Mouse (Mus musculus) hindbrain, embryonic 12.5 days (tissue): ENCODE measurements around the gene Ntrk3. TPM values are rescaled to one million over a fixed set of nuclear protein-coding genes. Genes with fewer than 3 reads are reported as not detected.

ENCODE experiments used
- ATAC-seq: fragments of 200-750 bp; cut with Nextera tagmentation; 2 replicates; pipeline ENCODE4 v1.8.0; 2017; ENCODE audit warnings: moderate TSS enrichment; ENCODE audit not compliant: low FRiP score
- H3K27ac ChIP-seq: fragments of 300-500 bp; sonication (generic); 2 replicates; pipeline ENCODE4 v1.5.1; 2016; ENCODE audit warnings: mild to moderate bottlenecking
- H3K27me3 ChIP-seq: fragments of 300-500 bp; sonication (generic); 2 replicates; pipeline ENCODE4 v1.6.1; 2016; ENCODE audit warnings: mild to moderate bottlenecking
- H3K36me3 ChIP-seq: fragments of 300-500 bp; sonication (generic); 2 replicates; pipeline ENCODE4 v1.6.1; 2016; ENCODE audit warnings: mild to moderate bottlenecking
- H3K4me1 ChIP-seq: fragments of 300-500 bp; sonication (generic); 2 replicates; pipeline ENCODE4 v1.6.1; 2016
- H3K4me2 ChIP-seq: fragments of 300-500 bp; sonication (generic); replicated peaks from 2 replicates; pipeline ENCODE4 v1.6.1; 2016; ENCODE audit warnings: mild to moderate bottlenecking
- H3K4me3 ChIP-seq: fragments of 300-500 bp; sonication (generic); 2 replicates; pipeline ENCODE4 v1.5.1; 2016; ENCODE audit warnings: mild to moderate bottlenecking
- H3K9ac ChIP-seq: fragments of 300-500 bp; sonication (generic); 2 replicates; pipeline ENCODE4 v1.6.1; 2016; ENCODE audit warnings: mild to moderate bottlenecking, moderate library complexity
- H3K9me3 ChIP-seq: fragments of 300-500 bp; sonication (generic); replicated peaks from 2 replicates; pipeline ENCODE4 v1.6.1; 2016; ENCODE audit warnings: mild to moderate bottlenecking
- WGBS: fragments of 180-500 bp; shearing (Covaris S2); methylation state at CpG from one replicate; pipeline ENCODE4 v1.1.7; 2016; 5-methylcytosine and 5-hydroxymethylcytosine counted together
- polyA plus RNA-seq: library from polyadenylated mRNA; unstranded; fragments of >200 nt; fragmentation: Nextera tagmentation; extraction: Ambion mirVana; gene quantifications from 2 replicates; pipeline ENCODE4 v1.2.1, GENCODE M21; 2016

Ntrk3 gene
- polyA plus RNA-seq, 1 experiment from 2014 or later: 9.9 TPM

DNA sequence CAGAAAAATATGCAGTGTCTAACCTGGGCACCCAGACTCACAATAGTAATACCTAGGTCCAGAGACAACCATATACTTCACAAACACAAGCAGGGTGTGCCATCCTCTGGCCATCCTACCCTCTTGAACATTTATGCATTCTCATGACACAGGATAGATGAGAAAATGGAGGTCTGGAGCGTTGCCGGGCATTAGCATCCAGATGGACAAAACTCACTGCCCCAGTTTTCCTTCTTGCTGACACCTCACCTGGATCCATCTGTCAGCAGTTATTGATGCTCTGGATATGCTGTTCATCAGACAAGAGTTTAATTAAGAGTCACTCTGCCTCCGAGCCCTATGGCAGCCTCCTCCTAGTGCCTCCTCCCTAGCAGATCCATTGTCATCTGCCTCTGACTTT, 254.1 kb downstream of the Ntrk3 start:
- Histone ChIP-seq H3K4me3 (no peak overlapping the region), H3K27me3 (no peaks in the 10 kb centered on the region), H3K4me2 (no peak overlapping the region), H3K27ac (no peak overlapping the region), H3K9ac (no peak overlapping the region), H3K9me3 (no peaks in the 10 kb centered on the region), H3K4me1 (no peaks in the 10 kb centered on the region; the same call in 1 of the 2 replicates), H3K36me3 (no peaks in the 10 kb centered on the region)
- ATAC-seq: no peak
- 76% methylated on average over 3 of the region's 3 CpGs for WGBS

DNA sequence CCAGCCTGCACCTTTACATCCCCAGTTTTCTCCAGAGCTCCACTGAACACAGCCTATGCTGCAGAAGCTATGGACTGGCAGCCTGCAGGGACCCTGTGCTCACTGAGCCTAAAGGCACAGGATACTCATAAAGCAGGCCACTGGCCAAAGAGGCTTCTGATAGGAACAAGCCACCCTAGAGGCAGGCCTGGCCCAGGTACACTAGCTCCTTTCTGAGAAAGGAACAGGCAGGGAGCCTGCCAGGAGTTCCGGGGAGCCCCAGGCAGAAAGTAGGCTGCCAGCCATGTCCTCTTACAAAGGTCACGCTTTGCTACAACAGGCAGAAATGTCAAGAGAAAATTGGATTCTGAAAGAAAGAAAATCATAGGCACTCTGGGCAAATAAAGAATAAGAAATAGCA, 254.8 kb downstream of the Ntrk3 start:
- Histone ChIP-seq H3K9me3 (no peaks in the 10 kb centered on the region), H3K27me3 (no peaks in the 10 kb centered on the region), H3K36me3 (no peaks in the 10 kb centered on the region), H3K27ac (no peak overlapping the region), H3K4me3 (no peak overlapping the region), H3K4me1 (no peaks in the 10 kb centered on the region; the same call in 1 of the 2 replicates), H3K4me2 (no peak overlapping the region), H3K9ac (no peak overlapping the region)
- 71% methylated on average over 2 of the region's 2 CpGs for WGBS
- no peak for ATAC-seq

DNA sequence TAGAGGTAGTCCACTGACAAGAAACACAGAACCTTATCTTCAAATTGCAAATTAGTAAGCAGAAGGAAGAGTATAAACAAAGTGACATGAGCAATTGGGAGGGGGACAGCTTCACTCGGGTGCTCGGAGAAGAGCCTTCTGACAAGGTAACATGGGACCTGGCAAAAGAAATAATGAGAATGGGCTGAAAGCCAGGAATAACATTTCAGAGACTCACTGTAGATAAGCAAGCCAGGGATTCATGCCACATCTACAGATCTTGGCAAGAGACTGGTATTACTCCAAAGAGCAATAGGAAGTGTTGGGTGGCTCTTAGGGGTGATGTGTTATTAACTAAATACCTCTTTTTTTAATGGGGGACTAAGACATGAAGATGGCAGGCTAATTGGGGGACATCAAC, 258.9 kb downstream of the Ntrk3 start:
- H3K4me3 ChIP-seq: no peak overlapping the region
- ATAC-seq: no peak
- H3K36me3 ChIP-seq: no peaks in the 10 kb centered on the region
- no peak overlapping the region for H3K27ac ChIP-seq
- H3K4me1 ChIP-seq: no peaks in the 10 kb centered on the region; the same call in 1 of the 2 replicates
- WGBS: 91% methylated on average over 2 of the region's 2 CpGs
- H3K27me3 ChIP-seq: no peaks in the 10 kb centered on the region
- no peak overlapping the region for H3K4me2 ChIP-seq
- H3K9me3 ChIP-seq: no peaks in the 10 kb centered on the region
- no peak overlapping the region for H3K9ac ChIP-seq

DNA sequence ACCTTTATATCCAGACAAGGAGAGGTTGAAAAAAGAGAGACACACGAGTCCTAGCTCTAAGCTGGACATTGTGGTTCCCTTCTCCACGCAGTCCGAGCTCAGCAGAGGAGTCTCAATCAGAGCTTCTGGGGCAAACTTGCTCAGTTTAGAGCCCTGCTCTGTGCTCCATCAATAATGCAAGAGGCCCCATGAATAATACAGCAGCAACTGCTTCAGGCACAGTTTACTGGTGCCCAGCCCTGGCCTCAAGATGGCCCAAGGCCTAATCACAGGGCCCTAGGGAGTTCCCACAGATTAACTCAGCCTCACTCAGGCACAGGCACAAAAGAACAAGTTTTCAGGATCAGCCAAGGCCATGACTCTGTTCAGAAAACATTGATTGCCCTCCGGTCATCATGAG, 266.1 kb downstream of the Ntrk3 start:
- no peak for ATAC-seq
- no peak overlapping the region for H3K4me2 ChIP-seq
- no peaks in the 10 kb centered on the region for H3K36me3 ChIP-seq
- no peaks in the 10 kb centered on the region for H3K27me3 ChIP-seq
- no peak overlapping the region for H3K27ac ChIP-seq
- no peak overlapping the region for H3K4me3 ChIP-seq
- H3K9me3 ChIP-seq: no peaks in the 10 kb centered on the region
- WGBS: 83% methylated on average over 4 of the region's 4 CpGs
- no peaks in the 10 kb centered on the region for H3K4me1 ChIP-seq
- H3K9ac ChIP-seq: no peak overlapping the region

DNA sequence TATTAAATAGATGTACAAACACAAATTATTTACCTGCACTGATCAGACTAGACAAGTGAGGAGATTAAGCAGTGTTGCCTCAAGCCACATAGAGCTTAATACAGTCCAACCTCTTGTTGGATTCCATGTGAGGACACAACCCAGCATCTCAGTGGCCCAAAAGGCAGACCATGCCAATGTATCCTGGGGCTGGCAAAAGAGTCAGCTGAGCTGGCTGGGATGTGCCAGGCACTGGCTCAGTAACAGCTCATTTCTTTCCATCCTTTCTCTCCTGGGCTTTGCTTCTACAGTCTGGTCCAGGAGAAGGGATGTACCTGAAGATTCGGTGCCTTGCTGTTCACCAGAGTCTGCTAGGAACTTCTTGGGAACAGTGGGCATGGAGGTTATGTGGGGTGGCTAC, 266.5 kb downstream of the Ntrk3 start:
- H3K9me3 ChIP-seq: no peaks in the 10 kb centered on the region
- no peaks in the 10 kb centered on the region for H3K27me3 ChIP-seq
- no peak overlapping the region for H3K4me3 ChIP-seq
- no peak overlapping the region for H3K27ac ChIP-seq
- WGBS: 97% methylated on average over 1 of the region's 1 CpGs
- H3K4me2 ChIP-seq: no peak overlapping the region
- ATAC-seq: no peak
- H3K4me1 ChIP-seq: no peaks in the 10 kb centered on the region
- H3K36me3 ChIP-seq: no peaks in the 10 kb centered on the region
- H3K9ac ChIP-seq: no peak overlapping the region

DNA sequence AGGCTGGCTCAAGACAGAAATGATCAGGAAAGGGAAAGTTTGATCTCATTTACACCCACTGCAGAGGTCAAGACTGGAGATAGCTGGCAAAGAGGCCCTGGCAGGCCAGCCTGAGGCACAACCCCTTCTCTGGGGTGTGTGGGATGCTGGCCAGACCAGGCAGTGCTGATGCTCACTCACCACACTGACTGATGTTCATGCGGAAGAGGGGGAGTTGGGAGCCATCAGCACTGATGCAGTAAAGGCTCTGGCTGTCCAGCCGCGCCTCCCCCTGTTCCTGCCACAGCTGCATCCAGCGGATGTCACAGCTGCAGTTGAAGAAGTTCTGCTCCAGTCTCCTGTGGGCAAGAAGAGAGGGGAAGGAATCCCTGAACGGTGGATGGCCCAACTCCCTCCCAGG, 275.2 kb downstream of the Ntrk3 start:
- Histone ChIP-seq H3K36me3 (0 out of 2 replicates have a peak, but pooled peaks cover 6% of the 10 kb centered on the region), H3K9ac (no peak overlapping the region), H3K9me3 (no peaks in the 10 kb centered on the region), H3K4me2 (no peak overlapping the region), H3K4me1 (no peaks in the 10 kb centered on the region), H3K27ac (no peak overlapping the region), H3K27me3 (no peaks in the 10 kb centered on the region), H3K4me3 (no peak overlapping the region)
- no peak for ATAC-seq
- 80% methylated on average over 5 of the region's 5 CpGs for WGBS

DNA sequence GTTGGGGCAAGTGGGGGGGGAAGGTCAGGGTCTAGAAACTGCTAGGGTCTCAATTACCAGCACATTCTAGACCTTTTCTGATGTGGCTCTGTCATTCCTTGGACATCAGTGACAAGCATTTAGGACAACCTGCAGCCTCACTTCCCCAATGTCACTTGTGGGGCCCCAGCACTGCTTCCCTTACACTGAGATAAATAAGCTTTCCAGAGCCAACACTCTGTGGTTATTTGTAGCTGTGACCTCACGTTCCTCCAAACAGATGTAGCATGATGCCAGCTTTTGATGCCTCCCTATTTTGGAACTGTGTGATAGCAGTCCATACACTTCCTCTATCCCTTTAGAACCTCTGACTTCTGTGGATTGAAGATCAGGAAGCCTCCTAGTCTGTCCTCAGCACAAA, 278.8 kb downstream of the Ntrk3 start:
- 79% methylated on average over 1 of the region's 1 CpGs for WGBS
- no peak for ATAC-seq
- no peaks in the 10 kb centered on the region for H3K4me1 ChIP-seq
- H3K9me3 ChIP-seq: no peaks in the 10 kb centered on the region
- 0 out of 2 replicates have a peak, but pooled peaks cover 6% of the 10 kb centered on the region for H3K36me3 ChIP-seq
- no peak overlapping the region for H3K9ac ChIP-seq
- no peak overlapping the region for H3K4me2 ChIP-seq
- H3K4me3 ChIP-seq: no peak overlapping the region
- H3K27ac ChIP-seq: no peak overlapping the region
- no peaks in the 10 kb centered on the region for H3K27me3 ChIP-seq

DNA sequence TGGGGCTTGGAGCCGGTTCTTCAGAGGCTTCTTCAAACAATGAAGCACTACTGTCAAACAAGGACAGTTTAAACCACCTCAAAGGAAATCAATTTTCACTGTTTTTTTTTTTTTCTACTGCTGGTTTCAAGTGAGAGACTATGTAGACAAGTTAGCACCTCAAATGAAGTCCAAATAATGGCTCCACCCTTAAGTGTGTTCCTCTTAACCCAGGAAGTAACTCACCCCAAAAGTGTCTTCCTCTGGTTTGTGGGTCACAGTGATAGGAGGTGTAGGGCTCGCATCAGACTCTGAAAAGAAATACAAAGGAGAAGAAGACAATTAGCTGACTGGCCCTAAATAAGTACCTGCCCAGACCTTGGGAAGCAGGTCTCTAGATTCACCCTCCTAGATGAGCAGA, 286.1 kb downstream of the Ntrk3 start:
- no peak overlapping the region for H3K4me3 ChIP-seq
- H3K27ac ChIP-seq: no peak overlapping the region
- no peak overlapping the region for H3K4me2 ChIP-seq
- H3K9ac ChIP-seq: no peak overlapping the region
- no peaks in the 10 kb centered on the region for H3K4me1 ChIP-seq
- no peaks in the 10 kb centered on the region for H3K9me3 ChIP-seq
- H3K36me3 ChIP-seq: 0 out of 2 replicates have a peak, but pooled peaks cover 3% of the 10 kb centered on the region
- ATAC-seq: no peak
- 93% methylated on average over 2 of the region's 2 CpGs for WGBS
- no peaks in the 10 kb centered on the region for H3K27me3 ChIP-seq

DNA sequence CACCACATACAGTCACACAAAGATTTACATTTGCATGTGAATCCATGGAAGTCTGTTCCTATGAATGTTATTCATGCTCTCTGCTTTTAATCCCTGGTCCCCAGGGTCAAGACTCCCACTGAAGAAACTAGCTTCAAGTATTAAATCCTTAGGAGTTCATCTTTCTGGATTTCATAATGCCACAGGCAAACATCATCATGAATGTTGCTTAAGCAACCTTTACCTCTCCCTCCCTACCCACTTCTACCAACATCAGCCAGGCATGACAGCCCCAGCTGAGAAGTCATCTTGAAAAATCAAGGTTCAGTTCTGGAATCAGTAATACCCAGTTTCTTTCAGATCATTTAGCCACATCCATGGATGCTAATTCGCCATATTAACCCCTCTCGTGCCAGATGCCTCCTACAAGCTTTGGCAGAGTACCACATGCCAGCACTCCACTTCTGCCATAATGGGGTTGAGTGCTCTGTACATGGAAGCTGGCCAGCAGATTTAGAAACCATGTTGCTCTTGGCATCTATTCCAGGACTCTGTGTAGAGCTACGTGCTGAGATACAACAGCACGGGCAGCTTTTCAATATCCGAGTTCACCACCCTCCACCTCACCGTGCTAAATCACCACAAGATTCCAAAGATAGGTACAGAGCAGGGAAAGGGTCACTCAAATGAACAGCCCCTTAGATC, 287.8 kb downstream of the Ntrk3 start:
- no peaks in the 10 kb centered on the region for H3K9me3 ChIP-seq
- H3K4me3 ChIP-seq: no peak overlapping the region
- no peaks in the 10 kb centered on the region for H3K27me3 ChIP-seq
- H3K27ac ChIP-seq: no peak overlapping the region
- H3K4me2 ChIP-seq: no peak overlapping the region
- H3K9ac ChIP-seq: no peak overlapping the region
- no peaks in the 10 kb centered on the region for H3K4me1 ChIP-seq
- 0 out of 2 replicates have a peak, but pooled peaks cover 3% of the 10 kb centered on the region for H3K36me3 ChIP-seq
- 92% methylated on average over 6 of the region's 6 CpGs for WGBS
- ATAC-seq: no peak

DNA sequence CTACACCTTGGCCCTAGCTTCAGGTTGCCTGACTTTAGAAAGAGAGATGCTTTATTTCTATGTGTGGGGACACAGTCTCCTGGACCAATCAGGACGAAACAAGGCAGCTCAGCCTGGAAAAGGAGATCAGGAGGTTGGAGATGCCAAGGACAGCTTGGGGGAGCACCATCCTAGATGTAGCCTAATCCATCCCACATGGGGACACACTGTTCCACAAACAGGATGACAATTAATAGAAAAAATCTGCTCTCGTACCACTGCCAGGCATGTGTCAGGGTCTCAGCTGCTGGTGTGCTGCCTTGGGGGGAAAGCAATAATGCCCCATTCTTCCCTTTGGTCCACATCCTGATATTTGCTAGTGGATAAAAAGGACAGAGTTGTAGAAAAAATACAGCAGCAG, 289.0 kb downstream of the Ntrk3 start:
- H3K4me1 ChIP-seq: no peaks in the 10 kb centered on the region
- no peak overlapping the region for H3K4me3 ChIP-seq
- no peaks in the 10 kb centered on the region for H3K9me3 ChIP-seq
- 0 out of 2 replicates have a peak, but pooled peaks cover 3% of the 10 kb centered on the region for H3K36me3 ChIP-seq
- no peak overlapping the region for H3K9ac ChIP-seq
- H3K4me2 ChIP-seq: no peak overlapping the region
- no peak for ATAC-seq
- no peak overlapping the region for H3K27ac ChIP-seq
- 72% methylated on average over 2 of the region's 2 CpGs for WGBS
- H3K27me3 ChIP-seq: no peaks in the 10 kb centered on the region

DNA sequence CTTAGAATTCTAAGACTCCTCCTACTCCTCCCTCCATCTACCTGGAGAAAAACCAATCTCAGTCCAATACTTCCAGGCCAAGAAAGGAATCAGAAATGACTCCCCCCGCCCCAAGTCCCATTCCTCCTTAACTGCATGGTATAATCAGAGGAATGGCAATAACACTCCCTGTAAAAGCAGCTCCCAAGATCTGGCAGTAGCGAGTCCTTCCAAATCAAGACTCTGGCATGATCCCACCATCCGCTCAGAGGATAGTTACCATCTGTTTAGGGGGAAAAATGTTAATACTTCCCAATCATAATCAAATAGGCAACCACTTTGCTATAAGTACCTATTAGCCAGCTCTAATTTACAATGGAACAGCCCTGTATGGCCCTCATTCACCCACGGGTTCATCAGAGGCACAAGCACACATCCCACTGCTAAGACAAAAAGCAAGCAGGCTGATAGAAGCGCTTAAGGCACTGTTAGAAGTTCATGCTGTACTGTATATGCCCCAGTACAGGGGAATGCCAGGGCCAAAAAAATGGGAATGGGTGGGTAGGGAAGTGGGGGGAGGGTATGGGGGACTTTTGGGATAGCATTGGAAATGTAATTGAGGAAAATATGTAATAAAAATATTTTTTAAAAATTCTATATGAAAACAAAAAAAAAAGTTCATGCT, 294.3 kb downstream of the Ntrk3 start:
- no peak overlapping the region for H3K27ac ChIP-seq
- no peaks in the 10 kb centered on the region for H3K36me3 ChIP-seq
- H3K4me1 ChIP-seq: no peaks in the 10 kb centered on the region
- no peaks in the 10 kb centered on the region for H3K9me3 ChIP-seq
- ATAC-seq: no peak
- H3K4me3 ChIP-seq: no peak overlapping the region
- WGBS: 89% methylated on average over 5 of the region's 5 CpGs
- no peak overlapping the region for H3K9ac ChIP-seq
- H3K4me2 ChIP-seq: no peak overlapping the region
- no peaks in the 10 kb centered on the region for H3K27me3 ChIP-seq

DNA sequence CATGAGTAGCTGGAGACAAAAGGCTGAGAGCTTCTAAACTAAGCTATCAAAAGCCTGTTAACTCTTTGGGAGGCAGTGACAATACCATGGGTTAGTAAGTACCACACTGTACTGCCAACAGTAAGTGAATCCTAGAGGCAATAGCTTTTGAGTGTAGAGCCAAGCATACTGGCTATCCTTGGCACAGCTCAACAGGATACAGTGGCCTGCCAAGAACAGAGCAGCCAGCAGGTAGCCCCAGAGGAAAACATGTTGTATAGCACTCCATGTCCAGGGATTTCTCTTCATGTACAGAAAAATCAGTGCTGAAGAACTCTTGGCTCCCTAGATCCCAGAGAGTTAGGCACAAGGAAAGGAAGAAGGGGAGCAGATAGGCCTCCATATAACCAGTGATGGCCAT, 296.1 kb downstream of the Ntrk3 start:
- Histone ChIP-seq H3K9me3 (no peaks in the 10 kb centered on the region), H3K4me2 (no peak overlapping the region), H3K4me1 (no peaks in the 10 kb centered on the region), H3K9ac (no peak overlapping the region), H3K27me3 (no peaks in the 10 kb centered on the region), H3K36me3 (no peaks in the 10 kb centered on the region), H3K27ac (no peak overlapping the region), H3K4me3 (no peak overlapping the region)
- no peak for ATAC-seq

DNA sequence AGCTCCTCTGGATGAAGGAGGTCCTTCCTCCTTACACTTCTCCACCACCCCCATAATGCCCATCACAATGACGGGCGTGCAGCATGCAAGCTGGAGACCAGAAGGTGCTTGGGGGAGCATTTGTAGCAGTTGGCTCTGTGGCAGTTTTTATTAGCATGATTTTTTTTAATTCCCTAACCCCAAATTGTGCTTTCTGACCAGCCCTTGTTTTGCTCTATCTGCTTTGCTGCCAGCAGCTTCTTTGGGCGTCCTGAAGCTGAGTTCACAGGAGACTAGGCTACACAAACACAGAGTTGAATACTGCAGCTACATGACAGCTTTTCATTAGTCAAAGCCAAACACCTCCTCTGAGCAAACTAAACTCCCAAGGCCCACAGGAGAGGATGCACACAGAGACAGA, 296.9 kb downstream of the Ntrk3 start:
- no peaks in the 10 kb centered on the region for H3K4me1 ChIP-seq
- WGBS: 84% methylated on average over 3 of the region's 3 CpGs
- no peak overlapping the region for H3K4me2 ChIP-seq
- no peak for ATAC-seq
- H3K27me3 ChIP-seq: no peaks in the 10 kb centered on the region
- H3K9ac ChIP-seq: no peak overlapping the region
- no peaks in the 10 kb centered on the region for H3K36me3 ChIP-seq
- H3K27ac ChIP-seq: no peak overlapping the region
- H3K4me3 ChIP-seq: no peak overlapping the region
- no peaks in the 10 kb centered on the region for H3K9me3 ChIP-seq
